ENCODE assay signal across 8 mouse cellular contexts in genomic region chr4:121240637-121241611, GRCm38 (mm10). TPM values are rescaled to one million over a fixed set of nuclear protein-coding genes. Genes with fewer than 3 reads are reported as not detected.
DNase-seq lines count a peak whose midpoint lies in the region; ATAC-seq and TF ChIP-seq lines count a peak whose summit lies in the region.

No protein-coding gene starts in this region.

- H3K9me3 ChIP-seq in E14TG2a.4 (ENCODE audit: low read length), result no peaks in the 10 kb centered on the region
- no peaks in the 10 kb centered on the region for H3K9me3 ChIP-seq in hindbrain, embryonic 10.5 days
- no peaks in the 10 kb centered on the region for H3K9me3 ChIP-seq in midbrain, postnatal 0 days (ENCODE audit: low read length)

- peak; percentile 87 for TF ChIP-seq CTCF in E14TG2a.4 (conservative IDR thresholded peaks at IDR 0.05; ENCODE audit: low read length)
- peak; percentile 72; the same call in 1 of the 2 replicates for TF ChIP-seq CTCF in brain, embryonic 14.5 days (IDR thresholded peaks at IDR 0.05; ENCODE audit: borderline replicate concordance, extremely low read depth, insufficient read depth, insufficient read length)
- TF ChIP-seq CTCF in midbrain, postnatal 0 days (IDR thresholded peaks at IDR 0.05), result peak; percentile 90

- H3K4me2 ChIP-seq in midbrain, postnatal 0 days (ENCODE audit: low read depth, low read length, poor library complexity, severe bottlenecking), result no peak overlapping the region

- ATAC-seq in midbrain, postnatal 0 days (ENCODE audit: low FRiP score), result peak; percentile 70

- intact Hi-C loops in gastrocnemius, postnatal 14 days (cut with DNase I; ENCODE audit: low total_unique reads), result loop anchor here (5.0 kb wide), 1 partner anchor 36 kb away; no protein-coding TSS in a partner anchor

- no peaks in the 10 kb centered on the region for H3K36me3 ChIP-seq in E14TG2a.4 (ENCODE audit: insufficient read depth, low read length)
- H3K36me3 ChIP-seq in hindbrain, embryonic 10.5 days, result no peaks in the 10 kb centered on the region
- H3K36me3 ChIP-seq in midbrain, postnatal 0 days (ENCODE audit: insufficient read depth, low read length), result no peaks in the 10 kb centered on the region

- H3K27ac ChIP-seq in hindbrain, embryonic 10.5 days, result no peak overlapping the region
- H3K27ac ChIP-seq in midbrain, postnatal 0 days (ENCODE audit: low read depth, low read length), result no peak overlapping the region

- H3K4me3 ChIP-seq in E14TG2a.4 (replicated peaks; ENCODE audit: low read length), result no peak overlapping the region
- H3K4me3 ChIP-seq in hindbrain, embryonic 10.5 days, result no peak overlapping the region
- no peak overlapping the region for H3K4me3 ChIP-seq in midbrain, postnatal 0 days (ENCODE audit: low read depth, low read length)

- WGBS in hindbrain, embryonic 10.5 days, result 45% methylated on average over 14 of the region's 14 CpGs
- 41% methylated on average over 14 of the region's 14 CpGs for WGBS in midbrain, postnatal 0 days

- H3K9ac ChIP-seq in midbrain, postnatal 0 days (replicated peaks; ENCODE audit: low read length, poor library complexity, severe bottlenecking), result no peak overlapping the region

- peak; percentile 27 for DNase-seq in kidney, postnatal 10 days
- DNase-seq in kidney, adult 11 months, result no peak
- peak; percentile 84 for DNase-seq in brain, embryonic 14.5 days (ENCODE audit: low read depth)
- DNase-seq in hindbrain, embryonic 10.5 days (ENCODE audit: low spot score), result peak; percentile 38
- peak; percentile 84 for DNase-seq in midbrain, postnatal 0 days (ENCODE audit: low spot score)
- no peak for DNase-seq in spleen, postnatal 4 days (ENCODE audit: low spot score in 2 of 2)
- DNase-seq in gastrocnemius, postnatal 14 days, result no peak

- no peaks in the 10 kb centered on the region for H3K27me3 ChIP-seq in E14TG2a.4 (ENCODE audit: insufficient read depth, low read length)
- H3K27me3 ChIP-seq in hindbrain, embryonic 10.5 days (ENCODE audit: insufficient read depth, poor library complexity, severe bottlenecking), result no peaks in the 10 kb centered on the region
- H3K27me3 ChIP-seq in midbrain, postnatal 0 days (ENCODE audit: insufficient read depth, low read length), result no peaks in the 10 kb centered on the region

- peaks cover 24% of the 10 kb centered on the region for H3K4me1 ChIP-seq in E14TG2a.4 (replicated peaks; ENCODE audit: low read depth, low read length)
- H3K4me1 ChIP-seq in hindbrain, embryonic 10.5 days (replicated peaks), result peaks cover 15% of the 10 kb centered on the region; the same call in 1 of the 2 replicates
- H3K4me1 ChIP-seq in midbrain, postnatal 0 days (ENCODE audit: insufficient read depth, low read length), result no peaks in the 10 kb centered on the region

- TF ChIP-seq POLR2A in brain, embryonic 14.5 days (IDR thresholded peaks at IDR 0.05; ENCODE audit: borderline replicate concordance, extremely low read depth, insufficient read depth, insufficient read length, poor library complexity, severe bottlenecking), result no peak

RNA-seq across cellular contexts. Expression of gene Rlf, which starts 26.0 kb away (rescaled TPM):
- polyA plus RNA-seq in brain, embryonic 14.5 days (2012; rRNA removed), result 15.5 and 23.2 TPM in 2 replicates
- polyA plus RNA-seq in hindbrain, embryonic 10.5 days (2016; fragmentation: Nextera tagmentation; extraction: Ambion mirVana), result 23.9 and 30.8 TPM in 2 replicates
- 32.1 and 40.8 TPM in 2 replicates for total RNA-seq in midbrain, postnatal 0 days (2014; rRNA removed)
- polyA plus RNA-seq in midbrain, postnatal 0 days (2015; fragmentation: Nextera tagmentation; extraction: Ambion mirVana), result 14.9 and 19.4 TPM in 2 replicates
- total RNA-seq in gastrocnemius, postnatal 14 days (2021), result 10 to 100 TPM; 10.4 TPM

Comparison
In these comparisons a context has a peak if more than half of its experiments do, and no peak if none do; other contexts are left out.
1. DNase-seq: peak in kidney, postnatal 10 days (single experiment), brain, embryonic 14.5 days (single experiment), hindbrain, embryonic 10.5 days (single experiment) and midbrain, postnatal 0 days (single experiment); none in kidney, adult 11 months (single experiment), spleen, postnatal 4 days (0 of 2) and gastrocnemius, postnatal 14 days (single experiment).
2. Peak in every context shown above with its lines, with median percentiles within 50 percentile points of each other: CTCF ChIP-seq.